Mouse (Mus musculus) lung, adult 2 months (tissue): ENCODE measurements around the gene Acvr2b. TPM values are rescaled to one million over a fixed set of nuclear protein-coding genes. Genes with fewer than 3 reads are reported as not detected.

Experiments
- DNase-seq: peaks from one replicate; pipeline ENCODE4 v3.0.0; 2022
- H3K4me1 ChIP-seq: fragments of 200-500 bp; 2 replicates; pipeline ENCODE4 v1.6.1; 2011; ENCODE audit warnings: low read length; ENCODE audit not compliant: control insufficient read depth, insufficient read depth
- H3K4me3 ChIP-seq: fragments of 200-500 bp; replicated peaks from 2 replicates; pipeline ENCODE3; 2011; ENCODE audit warnings: low read depth, mild to moderate bottlenecking, control low read depth, low read length; ENCODE audit errors: extremely low read depth
- CTCF ChIP-seq: fragments of 200-500 bp; IDR thresholded peaks from 2 replicates; pipeline ENCODE4 v1.5.1; 2011; ENCODE audit warnings: mild to moderate bottlenecking, low read length, control low read depth; ENCODE audit not compliant: insufficient read depth
- POLR2A ChIP-seq: fragments of 200-500 bp; IDR thresholded peaks from 2 replicates; pipeline ENCODE4 v1.6.1; 2011; ENCODE audit warnings: low read depth, mild to moderate bottlenecking, control low read depth, low read length, borderline replicate concordance; ENCODE audit errors: extremely low read depth
- WGBS: fragments of 180-500 bp; shearing (Covaris S2); methylation state at CpG from one replicate; pipeline ENCODE4 v1.1.7; 2018; 5-methylcytosine and 5-hydroxymethylcytosine counted together
- polyA plus RNA-seq: library from polyadenylated mRNA; depleted of rRNA; stranded (reverse); fragments of >200 nt; gene quantifications from 2 replicates; pipeline ENCODE4 v1.2.3, GENCODE M21; 2012

Gene Acvr2b
- polyA plus RNA-seq, 1 experiment, result 11.8 TPM

DNA sequence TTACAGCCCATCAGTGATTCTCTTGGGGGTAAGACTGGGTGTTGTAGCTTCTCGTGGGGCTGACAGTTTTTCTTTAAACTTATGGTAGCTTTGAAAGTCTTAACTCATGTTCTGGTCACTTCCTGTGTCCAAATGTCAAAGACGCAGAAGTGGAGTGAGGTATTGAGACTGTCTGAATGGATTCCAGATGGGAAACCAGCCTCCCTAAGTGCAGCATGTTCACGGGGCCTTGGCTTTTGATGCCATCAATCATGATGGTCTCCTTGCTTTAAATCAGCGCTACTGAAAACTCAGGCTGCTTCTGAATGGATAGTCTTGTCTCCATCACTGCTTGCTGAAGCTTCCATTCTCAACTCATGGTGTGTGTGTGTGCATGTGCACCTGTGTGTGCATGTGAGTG, 30.7 kb upstream of the Acvr2b start:
- TF ChIP-seq POLR2A (no peak), CTCF (no peak)
- H3K4me3 ChIP-seq, result no peak overlapping the region
- no peaks in the 10 kb centered on the region for H3K4me1 ChIP-seq
- DNase-seq, result no peak
- WGBS, result 72% methylated on average over 4 of the region's 4 CpGs

DNA sequence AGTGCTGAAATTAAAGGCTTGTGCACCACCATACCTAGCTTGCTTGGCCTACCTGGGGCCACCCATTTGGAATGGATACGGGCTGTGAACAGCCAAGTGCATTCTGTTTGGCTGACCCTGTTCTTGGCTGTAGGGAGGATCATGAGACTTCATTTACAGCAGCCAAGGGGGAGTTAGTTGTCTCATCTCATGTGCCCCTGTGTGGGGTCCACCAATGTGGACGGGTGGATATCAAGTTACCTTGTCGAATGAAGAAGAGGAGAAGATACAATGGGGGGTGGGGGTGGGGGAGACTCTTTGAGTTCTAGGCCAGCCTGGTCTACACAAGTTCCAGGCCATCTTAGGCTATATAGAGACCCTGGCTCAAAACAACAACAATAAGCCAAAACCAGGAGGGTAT, 26.9 kb upstream of the Acvr2b start:
- Histone ChIP-seq H3K4me1 (no peaks in the 10 kb centered on the region), H3K4me3 (no peak overlapping the region)
- no peak for DNase-seq
- no peak for TF ChIP-seq CTCF
- TF ChIP-seq POLR2A, result no peak
- WGBS, result 68% methylated on average over 3 of the region's 3 CpGs

DNA sequence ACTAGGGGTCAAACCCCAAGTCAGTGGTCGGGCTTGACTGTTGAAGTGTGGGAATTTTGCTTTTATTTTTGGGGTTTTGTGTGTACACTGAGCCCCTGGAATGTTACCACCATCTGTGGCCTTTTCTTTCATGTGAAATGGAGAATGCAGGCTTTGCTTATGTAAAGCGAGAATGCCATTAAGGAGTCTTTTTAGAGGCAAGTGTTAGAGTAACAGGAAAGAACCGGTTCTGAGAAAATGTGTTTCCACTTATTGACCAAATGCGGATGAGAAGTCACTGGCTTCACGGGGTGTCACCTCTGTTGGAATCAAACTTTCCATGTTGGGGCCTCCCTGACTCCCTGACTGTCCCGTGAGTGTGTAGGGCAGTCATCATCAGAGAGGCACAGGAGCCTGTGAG, 26.4 kb upstream of the Acvr2b start:
- WGBS, result 64% methylated on average over 6 of the region's 6 CpGs
- no peak for TF ChIP-seq POLR2A
- no peak for TF ChIP-seq CTCF
- no peak overlapping the region for H3K4me3 ChIP-seq

DNA sequence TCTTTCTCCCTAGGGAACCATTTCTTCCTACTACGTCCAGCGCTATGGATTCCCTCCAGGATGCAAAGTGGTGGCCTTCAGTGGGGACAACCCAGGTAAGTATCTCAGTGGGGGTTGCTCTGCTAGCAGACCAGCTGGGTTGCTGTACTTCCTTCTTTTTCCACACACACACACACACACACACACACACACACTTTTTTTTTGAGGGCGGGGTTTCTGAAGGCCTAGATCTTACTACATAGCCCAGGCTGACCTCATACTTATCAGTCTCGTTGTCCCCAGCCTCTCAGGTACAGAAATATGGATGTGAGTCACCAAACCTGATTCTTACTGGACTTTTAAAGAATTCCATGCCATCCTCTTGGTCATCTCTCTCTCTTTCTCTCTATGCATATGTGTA, 23.7 kb upstream of the Acvr2b start:
- Histone ChIP-seq H3K4me3 (no peak overlapping the region), H3K4me1 (no peaks in the 10 kb centered on the region)
- DNase-seq, result no peak
- 85% methylated on average over 4 of the region's 4 CpGs for WGBS
- TF ChIP-seq POLR2A (no peak), CTCF (no peak)

More for the DNA sequence above, 26.4 kb upstream of the Acvr2b start:
- no peaks in the 10 kb centered on the region for H3K4me1 ChIP-seq
- no peak for DNase-seq

DNA sequence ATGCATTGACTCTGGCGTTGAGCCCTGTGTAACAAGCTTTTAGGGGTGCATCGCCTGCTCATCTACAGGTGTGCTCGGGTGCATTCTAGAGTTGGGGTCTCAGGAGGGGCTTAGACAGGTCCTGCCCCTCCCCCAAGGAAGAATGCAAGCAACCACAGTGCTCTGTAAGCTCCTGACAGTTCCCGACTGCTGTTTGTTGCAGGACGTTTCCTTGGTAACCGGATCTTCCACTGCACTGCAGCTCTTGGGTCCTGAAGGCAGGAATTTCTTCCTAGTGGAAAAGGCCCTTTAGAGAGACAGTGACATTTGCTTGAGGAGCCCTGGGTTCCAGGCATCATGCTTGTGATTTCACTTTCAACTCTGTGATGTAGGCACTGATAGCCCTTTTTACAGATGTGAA, 19.3 kb upstream of the Acvr2b start:
- 70% methylated on average over 6 of the region's 6 CpGs for WGBS
- H3K4me1 ChIP-seq, result no peaks in the 10 kb centered on the region
- H3K4me3 ChIP-seq, result no peak overlapping the region
- DNase-seq, result no peak
- no peak for TF ChIP-seq POLR2A
- TF ChIP-seq CTCF, result no peak

DNA sequence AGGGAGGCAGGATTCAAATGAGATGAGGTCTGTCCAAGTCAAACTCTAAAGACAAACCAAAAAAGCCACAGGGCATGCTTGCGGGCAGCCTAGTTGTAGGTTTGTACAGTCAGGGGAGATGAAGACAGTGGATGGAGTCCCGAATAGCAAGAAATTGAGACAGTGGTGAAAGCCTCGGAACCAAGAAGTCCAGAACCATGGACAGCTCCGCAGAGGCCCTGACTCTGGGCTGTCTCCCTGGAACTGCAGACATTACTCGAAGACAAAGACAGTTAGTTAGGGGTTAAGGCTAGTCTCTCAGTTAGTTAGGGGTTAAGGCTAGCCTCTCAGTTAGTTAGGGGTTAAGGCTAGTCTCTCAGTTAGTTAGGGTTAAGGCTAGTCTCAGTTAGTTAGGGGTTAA, 13.0 kb upstream of the Acvr2b start:
- TF ChIP-seq CTCF (no peak), POLR2A (no peak)
- 46% methylated on average over 5 of the region's 5 CpGs for WGBS
- Histone ChIP-seq H3K4me3 (no peak overlapping the region), H3K4me1 (no peaks in the 10 kb centered on the region)
- DNase-seq, result no peak

DNA sequence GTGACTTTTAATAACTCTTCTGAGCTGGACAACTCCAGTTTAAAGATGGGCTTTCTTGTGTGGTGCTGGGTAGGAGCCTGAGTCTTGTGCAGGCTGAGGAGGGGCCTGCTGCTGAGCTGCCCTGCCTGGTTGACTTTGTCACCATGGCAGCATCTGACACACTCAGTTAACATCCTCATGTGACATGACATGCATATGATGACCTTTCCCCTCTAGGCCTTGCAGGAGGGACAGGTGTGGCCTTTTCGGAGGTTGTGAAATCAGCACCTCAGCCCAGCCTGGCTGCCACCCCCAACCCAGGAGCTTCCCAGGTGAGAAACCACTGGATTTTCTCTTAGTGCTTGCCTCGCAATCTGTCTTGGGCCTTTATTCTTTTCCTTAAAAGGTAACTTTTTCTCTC, 11.7 kb upstream of the Acvr2b start:
- no peak for DNase-seq
- Histone ChIP-seq H3K4me3 (no peak overlapping the region), H3K4me1 (no peaks in the 10 kb centered on the region)
- 90% methylated on average over 2 of the region's 2 CpGs for WGBS
- no peak for TF ChIP-seq POLR2A
- TF ChIP-seq CTCF, result no peak

DNA sequence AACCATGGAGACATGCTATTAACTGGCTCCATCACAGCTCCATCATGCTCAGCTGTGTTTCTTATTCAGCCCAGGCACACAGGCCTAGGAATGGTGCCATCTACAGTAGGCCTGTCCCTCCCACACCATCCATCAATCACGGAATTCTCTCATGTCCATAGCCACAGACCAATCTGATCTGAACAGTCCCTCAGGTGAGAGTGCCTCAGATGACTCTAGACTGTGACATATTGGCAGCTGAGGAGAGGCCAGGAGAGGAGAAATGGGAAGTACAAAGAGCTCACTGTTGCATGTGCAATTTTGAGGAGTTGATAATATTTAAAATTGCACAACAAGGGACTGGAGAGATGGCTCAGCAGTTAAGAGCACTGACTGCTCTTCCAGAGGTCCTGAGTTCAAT, 7.1 kb upstream of the Acvr2b start:
- H3K4me1 ChIP-seq, result no peaks in the 10 kb centered on the region
- no peak for TF ChIP-seq POLR2A
- TF ChIP-seq CTCF, result no peak
- WGBS, result 72% methylated on average over 1 of the region's 1 CpGs
- no peak for DNase-seq
- H3K4me3 ChIP-seq, result no peak overlapping the region

DNA sequence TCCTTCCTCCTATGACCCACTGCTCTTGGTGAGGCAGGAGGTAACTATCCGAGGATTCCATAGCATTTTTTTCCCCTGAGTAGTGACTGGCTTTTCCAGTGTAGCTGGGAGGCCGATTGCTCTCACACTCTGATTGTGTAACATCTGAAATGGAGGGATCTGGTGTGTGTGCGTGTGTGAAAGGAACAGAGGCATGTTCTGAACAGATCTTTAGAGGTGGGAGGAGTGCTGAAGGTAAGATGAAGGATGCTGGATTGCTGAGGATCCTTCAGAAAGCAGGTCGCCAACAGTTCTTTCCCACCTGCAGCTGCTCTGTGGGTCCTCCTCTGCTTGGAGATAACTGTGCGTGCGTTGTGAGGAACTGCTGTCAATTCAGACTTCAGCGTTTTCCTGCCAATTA, 567 bp upstream of the Acvr2b start:
- peak overlapping the region; percentile 76 for H3K4me3 ChIP-seq
- TF ChIP-seq POLR2A (no peak), CTCF (no peak)
- WGBS, result 2% methylated on average over 7 of the region's 7 CpGs
- peaks cover 7% of the 10 kb centered on the region for H3K4me1 ChIP-seq
- DNase-seq, result no peak

DNA sequence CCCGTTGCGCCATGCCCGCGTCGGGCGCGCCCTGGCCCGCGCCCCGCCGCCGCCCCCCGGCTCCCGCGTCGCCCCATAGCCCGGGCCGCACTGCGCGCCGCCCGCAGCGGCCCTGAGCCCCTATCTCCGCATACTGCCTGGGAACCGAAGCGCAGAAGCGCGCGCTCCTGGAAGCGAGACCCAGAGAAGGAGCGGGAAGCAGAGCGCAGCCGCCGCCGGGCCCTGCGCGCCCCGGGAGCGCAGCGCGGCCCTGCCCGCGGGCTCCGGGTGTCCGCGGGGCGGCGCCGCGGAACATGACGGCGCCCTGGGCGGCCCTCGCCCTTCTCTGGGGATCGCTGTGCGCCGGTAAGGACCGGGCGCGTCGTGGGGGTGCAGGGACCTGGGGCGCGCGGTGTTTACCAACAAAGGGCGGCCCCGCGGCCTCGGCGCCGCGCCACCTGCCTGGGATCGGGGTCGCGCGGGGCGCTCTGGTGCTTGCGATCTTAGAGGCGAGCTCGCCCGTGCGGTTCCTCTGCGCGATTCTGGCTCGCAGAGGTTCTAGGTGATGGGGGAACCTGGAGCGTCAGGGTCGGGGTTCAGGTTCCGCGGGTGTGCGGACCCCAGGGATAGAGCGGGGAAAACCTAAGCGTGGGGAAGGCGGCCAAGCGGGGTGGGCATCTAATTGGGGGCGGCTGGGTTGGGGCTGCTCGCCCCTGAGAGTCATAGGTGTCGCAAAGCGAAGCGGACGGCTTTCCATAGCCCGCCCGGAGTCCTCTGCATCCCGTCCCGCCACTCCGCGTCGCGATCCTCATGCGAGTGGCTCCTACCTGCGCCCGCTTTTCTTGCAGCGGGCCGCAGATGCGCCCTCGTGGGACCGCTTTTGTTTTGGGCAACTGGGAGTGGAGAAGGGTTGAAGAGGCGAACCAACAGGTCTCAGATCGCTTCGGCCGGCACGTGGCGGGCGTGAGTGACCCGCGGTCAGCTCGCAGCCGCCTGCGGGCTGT, 626 bp downstream of the Acvr2b start:
- under 1% methylated on average over 127 of the region's 127 CpGs for WGBS
- Histone ChIP-seq H3K4me1 (peaks cover 7% of the 10 kb centered on the region), H3K4me3 (peak overlapping the region; percentile 75)
- no peak for TF ChIP-seq CTCF
- DNase-seq, result peak; percentile 61

DNA sequence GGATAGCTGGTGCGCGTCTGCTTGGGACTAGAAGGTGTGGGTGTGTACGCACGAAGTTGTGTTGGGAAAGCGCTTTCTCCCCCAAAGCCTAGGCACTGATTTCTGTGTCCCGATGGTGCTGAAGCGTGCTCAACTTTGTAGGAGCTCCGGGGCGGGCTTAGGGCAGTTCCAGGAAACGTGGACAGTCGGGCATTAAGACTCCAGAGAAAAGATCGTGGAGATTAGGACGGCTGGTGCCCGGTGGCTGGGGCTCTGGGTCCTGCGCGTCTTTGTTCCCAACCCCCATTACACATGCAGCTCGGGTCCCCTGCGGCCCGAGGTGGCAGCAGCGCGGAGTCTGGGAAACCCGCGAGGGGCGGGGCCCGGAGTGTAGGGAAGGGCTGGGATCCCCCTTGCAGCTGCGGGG, 1.3 kb downstream of the Acvr2b start:
- peak; percentile 41 for DNase-seq

More for the DNA sequence above, 1.3 kb downstream of the Acvr2b start:
- H3K4me3 ChIP-seq, result peak overlapping the region; percentile 75
- WGBS, result under 1% methylated on average over 26 of the region's 26 CpGs
- peaks cover 7% of the 10 kb centered on the region for H3K4me1 ChIP-seq
- TF ChIP-seq POLR2A (no peak), CTCF (no peak)
